Mouse (Mus musculus): ENCODE data around the gene Btnl4.

- TF ChIP-seq CTCF (IDR thresholded peaks at IDR 0.05; ENCODE audit: extremely low read depth, insufficient read depth, insufficient read length, insufficient replicate concordance) (no peak), POLR2A (IDR thresholded peaks at IDR 0.05; ENCODE audit: low read depth, low read length) (no peak)
These were observed 40.7 kb upstream of the Btnl4 start for GRCm38 (mm10) chr17:34517795-34518194.
